In the genomic region with DNA sequence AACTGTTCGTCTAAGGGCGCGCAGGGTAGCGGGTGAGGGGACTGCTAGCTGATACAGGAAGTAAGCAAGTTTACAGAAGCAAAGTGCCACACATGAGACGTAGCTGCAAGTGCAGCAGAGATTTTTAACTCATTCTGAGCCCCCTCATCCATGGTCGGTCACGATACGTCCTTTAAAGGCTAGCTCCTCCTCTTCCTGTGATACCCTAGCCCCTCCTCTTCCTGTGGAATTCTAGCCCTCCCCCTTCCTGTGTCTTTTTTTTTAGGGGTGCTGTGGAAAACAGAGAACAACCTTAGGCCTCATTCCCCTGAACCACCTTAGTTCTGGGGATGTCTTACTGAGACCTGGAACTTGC, we compare ENCODE assay signal across 11 mouse cellular contexts.
A peak's percentile ranks its signal among the peaks of the same experiment; 100 is the strongest.
DNase-seq lines count a peak whose midpoint lies in the region; ATAC-seq and TF ChIP-seq lines count a peak whose summit lies in the region.
"Had no signal": no experiment of that assay in that cellular context is flagged by ENCODE, and none has a peak within 500 bp of the region (broad histone marks: within the 10 kb centered on the region; RNA-seq: fewer than 3 reads in every experiment).

No protein-coding gene starts in this region.

- H3K4me2 ChIP-seq in heart, embryonic 11.5 days, result no peak overlapping the region
- no peak overlapping the region for H3K4me2 ChIP-seq in midbrain, embryonic 15.5 days
- no peak overlapping the region for H3K4me2 ChIP-seq in midbrain, embryonic 14.5 days (ENCODE audit: low read length)
- H3K4me2 ChIP-seq in forebrain, postnatal 0 days (ENCODE audit: low read depth), result peak overlapping the region; percentile 20
- H3K4me2 ChIP-seq: liver, embryonic 15.5 days; neural tube, embryonic 12.5 days had no signal

- TF ChIP-seq CTCF in forebrain, postnatal 0 days (IDR thresholded peaks at IDR 0.05; ENCODE audit: low read depth), result no peak

- no peak overlapping the region for H3K27ac ChIP-seq in heart, embryonic 11.5 days (ENCODE audit: low read depth, low read length)
- H3K27ac ChIP-seq in midbrain, embryonic 15.5 days, result no peak overlapping the region
- H3K27ac ChIP-seq in midbrain, embryonic 14.5 days (replicated peaks; ENCODE audit: low read depth, low read length), result no peak overlapping the region
- H3K27ac ChIP-seq in forebrain, postnatal 0 days (ENCODE audit: low read depth, low read length), result 0 out of 2 replicates have a peak overlapping the region, but pooled peaks have one; percentile 0
- H3K27ac ChIP-seq: liver, embryonic 15.5 days; neural tube, embryonic 12.5 days had no signal

- no peaks in the 10 kb centered on the region for H3K9me3 ChIP-seq in heart, embryonic 11.5 days (replicated peaks; ENCODE audit: control insufficient read depth, low read length)
- H3K9me3 ChIP-seq in midbrain, embryonic 15.5 days, result no peaks in the 10 kb centered on the region
- no peaks in the 10 kb centered on the region for H3K9me3 ChIP-seq in midbrain, embryonic 14.5 days (ENCODE audit: control insufficient read depth, low read length)
- no peaks in the 10 kb centered on the region for H3K9me3 ChIP-seq in forebrain, postnatal 0 days (ENCODE audit: low read length)
- H3K9me3 ChIP-seq: liver, embryonic 15.5 days; neural tube, embryonic 12.5 days had no signal

- H3K4me1 ChIP-seq in heart, embryonic 11.5 days (ENCODE audit: control insufficient read depth, insufficient read depth, low read length), result 0 out of 2 replicates have a peak, but pooled peaks cover 7% of the 10 kb centered on the region
- H3K4me1 ChIP-seq in midbrain, embryonic 15.5 days, result no peaks in the 10 kb centered on the region
- H3K4me1 ChIP-seq in midbrain, embryonic 14.5 days (ENCODE audit: control insufficient read depth, insufficient read depth, low read length), result no peaks in the 10 kb centered on the region
- peaks cover 7% of the 10 kb centered on the region; the same call in 1 of the 2 replicates for H3K4me1 ChIP-seq in forebrain, postnatal 0 days (ENCODE audit: insufficient read depth)
- H3K4me1 ChIP-seq: liver, embryonic 15.5 days; neural tube, embryonic 12.5 days had no signal

- no peaks in the 10 kb centered on the region for H3K36me3 ChIP-seq in heart, embryonic 11.5 days (ENCODE audit: control insufficient read depth, insufficient read depth, low read length)
- no peaks in the 10 kb centered on the region for H3K36me3 ChIP-seq in midbrain, embryonic 15.5 days (replicated peaks)
- H3K36me3 ChIP-seq in midbrain, embryonic 14.5 days (ENCODE audit: control insufficient read depth, insufficient read depth, low read length), result no peaks in the 10 kb centered on the region
- H3K36me3 ChIP-seq in forebrain, postnatal 0 days (ENCODE audit: insufficient read depth), result no peaks in the 10 kb centered on the region
- H3K36me3 ChIP-seq: liver, embryonic 15.5 days; neural tube, embryonic 12.5 days had no signal

- H3K4me3 ChIP-seq in heart, embryonic 11.5 days (ENCODE audit: low read depth, low read length), result no peak overlapping the region
- no peak overlapping the region for H3K4me3 ChIP-seq in midbrain, embryonic 15.5 days
- H3K4me3 ChIP-seq in midbrain, embryonic 14.5 days (replicated peaks; ENCODE audit: low read depth, low read length), result no peak overlapping the region
- H3K4me3 ChIP-seq in forebrain, postnatal 0 days (ENCODE audit: low read depth, low read length), result no peak overlapping the region
- H3K4me3 ChIP-seq: liver, embryonic 15.5 days; neural tube, embryonic 12.5 days had no signal

- 72% methylated on average over 8 of the region's 8 CpGs for WGBS in heart, embryonic 11.5 days (ENCODE audit: insufficient replicate concordance)
- WGBS in midbrain, embryonic 15.5 days, result 81% methylated on average over 8 of the region's 8 CpGs
- WGBS in midbrain, embryonic 14.5 days, result 89% methylated on average over 8 of the region's 8 CpGs
- 64% methylated on average over 8 of the region's 8 CpGs for WGBS in forebrain, postnatal 0 days

- H3K27me3 ChIP-seq in heart, embryonic 11.5 days (ENCODE audit: control insufficient read depth, insufficient read depth, low read length), result no peaks in the 10 kb centered on the region
- H3K27me3 ChIP-seq in midbrain, embryonic 15.5 days (replicated peaks), result no peaks in the 10 kb centered on the region
- H3K27me3 ChIP-seq in midbrain, embryonic 14.5 days (ENCODE audit: control insufficient read depth, insufficient read depth, low read length), result no peaks in the 10 kb centered on the region; the same call in 1 of the 2 replicates
- H3K27me3 ChIP-seq in forebrain, postnatal 0 days (ENCODE audit: insufficient read depth, low read length), result no peaks in the 10 kb centered on the region
- H3K27me3 ChIP-seq: liver, embryonic 15.5 days; neural tube, embryonic 12.5 days had no signal

- DNase-seq in heart, adult 11 months, result peak; percentile 82
- no peak for DNase-seq in midbrain, embryonic 14.5 days
- DNase-seq in forebrain, postnatal 0 days, result no peak
- DNase-seq in retina, embryonic 14.5 days (ENCODE audit: low spot score), result no peak
- no peak for DNase-seq in MN1 (ENCODE audit: low spot score)
- DNase-seq: adrenal gland, adult 2 months had no signal

- H3K9ac ChIP-seq in heart, embryonic 11.5 days (ENCODE audit: low read depth, low read length), result no peak overlapping the region
- H3K9ac ChIP-seq in midbrain, embryonic 15.5 days, result no peak overlapping the region
- no peak overlapping the region for H3K9ac ChIP-seq in midbrain, embryonic 14.5 days (replicated peaks; ENCODE audit: low read length)
- H3K9ac ChIP-seq in forebrain, postnatal 0 days, result no peak overlapping the region
- H3K9ac ChIP-seq: liver, embryonic 15.5 days; neural tube, embryonic 12.5 days had no signal

- ATAC-seq in heart, embryonic 11.5 days (replicated peaks; ENCODE audit: insufficient number of reproducible peaks, low FRiP score, low TSS enrichment), result no peak
- ATAC-seq in midbrain, embryonic 15.5 days (replicated peaks), result 0 out of 2 replicates have a peak, but pooled peaks have one; percentile 39
- no peak for ATAC-seq in midbrain, embryonic 14.5 days (ENCODE audit: low FRiP score, low TSS enrichment)
- ATAC-seq in forebrain, postnatal 0 days, result peak; percentile 78
- 0 out of 2 replicates have a peak, but pooled peaks have one; percentile 10 for ATAC-seq in neutrophil, adult 5-6 weeks (ENCODE audit: extremely low read depth, insufficient number of reproducible peaks, low FRiP score, poor library complexity, severe bottlenecking)

Comparison
In these comparisons a context has a peak if more than half of its experiments do, and no peak if none do; other contexts are left out.
1. ATAC-seq: peak in midbrain, embryonic 15.5 days (single experiment), forebrain, postnatal 0 days (single experiment) and neutrophil, adult 5-6 weeks (single experiment); none in heart, embryonic 11.5 days (single experiment) and midbrain, embryonic 14.5 days (single experiment).